Mouse (Mus musculus): ENCODE data around the gene Uvrag.

Gene Uvrag

GRCm38 (mm10) chr7:99140984-99141918, at the start of gene Uvrag:
TSS of gene Uvrag (minus strand) at chr7:99141141.
- in situ Hi-C loops (cut with MboI, MseI), result no loop called here

DNA sequence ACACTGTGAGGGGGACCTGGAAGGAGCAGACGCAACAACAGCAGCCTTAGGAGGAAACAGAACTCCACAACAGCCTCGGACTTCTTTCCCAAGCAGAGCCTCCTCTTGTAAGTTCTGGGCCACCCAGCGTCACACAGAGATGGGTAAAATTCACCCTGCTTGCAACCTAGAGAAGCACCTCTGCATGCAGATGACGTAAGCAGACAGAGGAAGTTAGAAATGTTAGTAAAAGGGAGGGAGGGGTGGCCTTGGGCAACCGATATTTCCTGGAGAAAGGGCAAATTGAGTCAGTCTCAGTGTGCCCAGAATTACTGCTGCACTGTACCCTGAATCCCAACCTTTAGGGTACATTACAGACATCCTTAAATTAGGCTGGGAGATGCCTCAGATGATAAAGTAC, 48.9 kb upstream of the Uvrag start:
- in situ Hi-C loops (cut with MboI, MseI), result no loop called here

DNA sequence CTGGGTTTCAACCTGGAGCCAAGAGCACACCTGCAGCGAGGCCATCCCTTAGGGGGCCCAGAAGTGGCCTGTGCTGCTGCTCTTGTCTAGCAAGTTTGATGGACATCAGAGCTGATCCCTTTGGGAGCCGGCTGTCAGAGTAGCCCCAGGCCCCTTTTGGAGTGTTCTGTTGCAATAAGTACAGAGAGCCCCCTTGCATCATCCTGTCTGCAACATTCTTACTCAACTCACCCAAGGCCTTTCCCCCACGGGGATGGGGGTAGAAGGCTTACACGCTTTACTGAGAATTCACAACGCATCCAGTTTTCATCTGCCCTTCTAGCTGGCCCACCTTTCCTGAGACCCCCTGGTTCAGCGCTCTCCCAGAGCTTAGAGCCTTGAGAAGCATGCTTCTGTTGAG, 47.7 kb upstream of the Uvrag start:
- in situ Hi-C loops (cut with MboI, MseI), result no loop called here

DNA sequence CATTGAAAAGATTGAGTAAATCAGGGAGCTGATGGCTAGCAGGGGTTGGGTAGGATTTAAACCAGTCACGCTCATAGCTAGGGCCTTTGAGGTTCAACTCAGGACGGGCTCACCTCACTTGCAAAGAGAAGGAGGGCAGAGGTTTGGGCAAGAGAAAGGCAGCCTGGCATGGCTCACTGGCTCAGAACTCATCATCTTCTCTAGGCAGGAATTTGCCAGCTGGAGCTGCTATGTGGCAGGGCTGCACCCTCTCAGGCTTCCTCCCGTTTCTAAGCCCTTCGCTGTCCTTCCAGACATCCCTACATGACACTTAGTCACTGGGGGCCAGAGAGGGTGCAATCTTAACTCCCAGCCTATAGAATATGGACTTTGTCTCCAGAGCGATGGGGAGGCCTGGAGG, 46.5 kb upstream of the Uvrag start:
- in situ Hi-C loops (cut with MboI, MseI), result no loop called here

GRCm38 (mm10) chr7:99185405-99185804, 44.5 kb upstream of the Uvrag start:
- in situ Hi-C loops (cut with MboI, MseI), result no loop called here

DNA sequence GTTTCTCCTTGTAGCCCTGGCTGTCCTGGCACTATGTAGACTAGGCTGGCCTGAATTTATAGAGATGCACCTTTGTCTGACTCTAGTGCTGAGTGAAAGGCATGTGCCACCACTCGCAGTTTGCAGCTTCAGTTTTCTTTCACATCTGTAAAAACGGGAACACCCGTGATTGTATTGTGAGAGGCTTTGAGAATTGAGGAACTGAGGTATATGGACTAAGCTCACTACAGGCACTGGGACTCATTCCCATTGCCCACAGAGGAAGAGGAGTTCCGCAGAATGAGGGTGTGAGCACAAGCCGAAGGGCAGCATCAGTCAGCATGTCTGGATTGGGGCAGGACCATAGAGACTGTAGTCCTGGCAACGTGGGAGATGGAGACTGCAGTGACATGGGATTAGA, 42.8 kb upstream of the Uvrag start:
- in situ Hi-C loops (cut with MboI, MseI), result loop anchor here (5.0 kb wide), 1 partner anchor 284 kb away; the partner anchor contains the start of gene Klhl35

DNA sequence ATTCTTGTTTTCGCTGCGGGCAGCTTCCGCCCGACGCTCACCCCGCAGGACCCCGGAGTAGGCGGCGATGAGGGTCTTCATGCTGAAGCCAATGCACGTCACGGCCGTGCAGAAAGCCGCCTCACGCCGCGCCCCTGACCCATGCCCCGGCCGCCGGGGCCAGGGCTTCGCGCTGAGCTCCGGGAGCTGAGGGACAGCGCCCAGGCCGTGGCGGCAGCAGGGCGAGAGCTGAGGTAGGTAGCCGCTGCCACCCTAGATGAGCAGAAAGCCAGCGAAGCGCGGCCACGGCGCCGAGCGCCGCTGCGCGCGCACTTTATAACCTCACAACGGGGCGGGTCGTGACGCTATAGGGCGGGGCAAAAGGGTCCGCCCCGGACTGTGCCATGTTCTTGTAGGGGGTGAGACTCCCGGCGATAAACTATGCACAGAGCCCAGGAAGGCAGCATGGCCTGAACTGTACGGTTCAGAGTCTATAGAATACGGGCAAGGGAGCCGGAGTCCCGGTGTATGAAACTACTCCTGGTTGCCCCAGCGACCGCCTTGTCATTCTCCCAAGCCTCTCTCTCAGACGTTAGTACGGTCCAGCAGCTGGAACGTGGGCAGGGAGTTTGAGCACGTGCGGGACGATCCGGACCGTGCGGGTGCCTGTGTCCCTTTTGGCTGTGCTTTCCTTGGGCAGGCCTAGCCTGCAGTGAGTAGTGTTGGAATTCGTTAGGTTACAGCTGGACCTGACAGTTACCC, 41.7 kb upstream of the Uvrag start, which contains the start of gene Dgat2:
TSS of gene Dgat2 (minus strand) at position 288 of the 741 bp plus-strand sequence.
- in situ Hi-C loops (cut with MboI, MseI), result loop anchor here (5.0 kb wide), 1 partner anchor 285 kb away; the partner anchor contains the start of gene Klhl35

DNA sequence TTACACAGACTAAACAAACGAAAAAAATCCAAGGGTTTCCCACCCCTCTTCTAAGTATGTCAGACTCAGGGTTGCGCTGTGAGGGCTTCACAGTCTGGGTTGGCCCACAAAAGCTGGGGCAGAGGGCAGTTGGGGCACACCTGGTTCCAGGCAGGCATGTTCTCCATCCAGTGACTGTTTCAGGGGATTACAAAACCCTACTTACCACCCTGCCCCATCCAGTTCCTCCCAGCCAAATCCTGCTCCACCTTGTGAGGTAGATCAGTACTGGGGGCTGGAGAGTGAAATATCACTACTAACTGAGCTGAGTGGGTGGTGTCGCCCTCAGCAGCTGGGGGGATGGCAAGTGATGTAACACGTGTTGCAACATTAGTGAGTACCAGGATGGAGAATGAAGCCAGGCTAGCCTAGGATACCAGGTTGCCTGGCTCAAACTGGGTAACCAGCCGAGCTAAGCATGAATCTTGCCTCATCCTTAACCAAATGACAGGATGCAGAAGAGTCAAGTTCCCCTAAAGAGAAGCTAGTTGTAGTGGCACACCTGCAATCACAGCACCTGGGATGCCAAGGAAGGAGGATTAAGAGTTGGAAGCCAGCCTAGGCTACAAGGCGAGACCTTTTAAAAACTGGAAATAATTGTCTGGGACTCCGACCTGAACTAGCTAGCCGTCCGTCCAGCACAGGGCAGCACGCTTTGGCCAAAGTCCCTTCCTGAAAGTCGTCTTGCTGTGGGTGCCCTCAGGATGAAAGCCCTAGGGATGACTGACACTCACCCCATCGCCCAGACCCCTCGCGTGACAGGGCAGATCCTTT, 40.9 kb upstream of the Uvrag start:
- in situ Hi-C loops (cut with MboI, MseI), result loop anchor here (5.0 kb wide), 1 partner anchor 285 kb away; the partner anchor contains the start of gene Klhl35

DNA sequence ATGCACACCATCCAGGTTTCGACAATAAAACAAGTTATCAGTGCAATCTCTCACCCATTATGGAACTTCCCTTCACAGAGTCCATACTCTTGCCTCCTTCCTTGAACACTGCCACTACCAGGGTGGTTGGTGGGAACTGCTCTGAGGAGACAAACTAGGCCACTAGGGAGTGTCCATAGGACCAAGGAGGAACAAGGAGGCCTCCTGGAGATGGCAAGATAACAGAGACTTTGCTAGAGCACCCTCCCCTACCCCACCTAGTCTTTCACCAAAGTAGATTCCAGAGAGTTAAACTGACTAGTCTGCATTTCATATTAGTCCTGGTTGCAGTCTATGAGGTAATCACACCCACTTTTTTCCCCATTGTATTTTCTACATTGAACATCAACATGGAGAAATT, 39.2 kb upstream of the Uvrag start:
- in situ Hi-C loops (cut with MboI, MseI), result loop anchor here (5.0 kb wide), 1 partner anchor 287 kb away; the partner anchor contains the start of gene Klhl35

GRCm38 (mm10) chr7:99179271-99179670, 38.3 kb upstream of the Uvrag start:
- in situ Hi-C loops (cut with MboI, MseI), result no loop called here

DNA sequence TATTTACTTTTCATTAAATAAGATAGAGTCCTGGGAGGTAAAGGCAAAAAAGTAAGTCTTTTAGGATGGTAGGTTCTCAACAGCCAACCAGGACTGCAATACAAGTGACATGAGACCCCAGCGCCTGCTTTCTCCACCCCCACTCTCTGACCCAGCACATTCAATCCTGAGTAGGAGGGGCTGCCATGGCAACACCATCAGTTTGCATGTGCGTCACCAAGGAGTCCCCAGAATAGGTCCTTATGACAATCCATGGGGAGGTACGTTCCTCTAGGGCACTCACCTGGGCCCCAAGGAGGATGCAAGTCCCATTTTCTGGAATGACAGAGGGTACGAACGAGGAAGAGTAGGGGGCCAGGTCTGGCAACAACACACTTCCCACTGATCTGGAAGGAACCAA, 36.4 kb upstream of the Uvrag start:
- in situ Hi-C loops (cut with MboI, MseI), result no loop called here

DNA sequence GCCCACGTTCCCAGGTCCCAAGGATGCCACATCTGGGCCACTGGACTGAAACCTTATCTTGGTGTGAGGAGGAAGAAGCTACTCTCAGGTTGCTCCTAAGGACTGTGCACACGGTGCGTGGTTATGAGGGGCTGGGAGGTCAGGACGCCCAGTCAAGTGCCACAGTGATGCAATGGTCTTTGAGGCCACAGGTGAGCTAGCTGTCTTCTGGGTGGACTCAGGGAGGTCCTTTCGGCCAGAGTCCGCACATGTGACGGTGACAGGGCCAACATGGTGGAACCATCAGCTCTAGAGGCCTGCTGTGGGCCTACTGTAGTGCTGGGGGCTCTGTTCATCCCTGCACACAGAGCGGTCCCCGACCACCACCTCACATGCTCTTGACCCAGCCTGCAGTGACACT, 34.7 kb upstream of the Uvrag start:
- in situ Hi-C loops (cut with MboI, MseI), result no loop called here

DNA sequence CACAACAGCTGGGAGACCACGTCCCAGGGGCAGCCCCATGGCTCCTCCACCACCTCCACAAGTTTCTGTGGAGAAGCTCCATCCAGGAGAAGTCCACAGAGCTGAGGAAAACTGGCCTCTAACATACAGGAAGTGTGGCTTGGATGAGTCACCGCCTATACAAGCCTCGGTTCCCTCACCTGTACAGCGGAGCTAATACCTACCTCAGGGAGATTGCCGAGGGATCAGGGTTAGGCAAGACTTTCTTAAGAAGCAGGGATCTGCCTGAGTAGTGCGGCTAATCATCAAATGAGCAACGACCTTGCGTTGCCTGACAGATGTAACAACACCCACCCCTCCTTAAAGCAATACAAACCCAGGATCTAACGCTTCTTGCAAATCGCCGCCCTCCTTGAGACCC, 34.2 kb upstream of the Uvrag start:
- in situ Hi-C loops (cut with MboI, MseI), result no loop called here

- in situ Hi-C loops (cut with MboI, MseI), result no loop called here
These were observed 33.1 kb upstream of the Uvrag start for GRCm38 (mm10) chr7:99174006-99174405.

DNA sequence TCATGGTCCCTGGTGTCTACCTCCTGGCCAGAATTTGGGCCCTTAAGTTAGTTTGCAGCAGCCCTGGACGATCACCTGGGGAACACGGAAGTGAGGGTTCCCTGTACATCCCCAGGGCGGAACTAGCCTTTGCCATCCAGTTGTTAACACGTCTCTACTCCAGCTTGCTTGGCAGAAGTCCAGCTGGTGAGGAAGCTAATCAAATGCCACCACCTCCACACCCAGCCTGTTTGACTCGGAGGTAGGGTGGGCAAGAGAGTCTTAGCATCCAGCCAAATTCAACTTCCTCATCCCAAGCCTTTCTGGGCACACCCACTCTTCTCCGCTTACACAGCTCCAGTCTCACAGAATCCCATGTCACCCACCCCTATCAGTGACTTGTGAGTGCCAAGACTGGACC, 32.0 kb upstream of the Uvrag start:
- in situ Hi-C loops (cut with MboI, MseI), result no loop called here

DNA sequence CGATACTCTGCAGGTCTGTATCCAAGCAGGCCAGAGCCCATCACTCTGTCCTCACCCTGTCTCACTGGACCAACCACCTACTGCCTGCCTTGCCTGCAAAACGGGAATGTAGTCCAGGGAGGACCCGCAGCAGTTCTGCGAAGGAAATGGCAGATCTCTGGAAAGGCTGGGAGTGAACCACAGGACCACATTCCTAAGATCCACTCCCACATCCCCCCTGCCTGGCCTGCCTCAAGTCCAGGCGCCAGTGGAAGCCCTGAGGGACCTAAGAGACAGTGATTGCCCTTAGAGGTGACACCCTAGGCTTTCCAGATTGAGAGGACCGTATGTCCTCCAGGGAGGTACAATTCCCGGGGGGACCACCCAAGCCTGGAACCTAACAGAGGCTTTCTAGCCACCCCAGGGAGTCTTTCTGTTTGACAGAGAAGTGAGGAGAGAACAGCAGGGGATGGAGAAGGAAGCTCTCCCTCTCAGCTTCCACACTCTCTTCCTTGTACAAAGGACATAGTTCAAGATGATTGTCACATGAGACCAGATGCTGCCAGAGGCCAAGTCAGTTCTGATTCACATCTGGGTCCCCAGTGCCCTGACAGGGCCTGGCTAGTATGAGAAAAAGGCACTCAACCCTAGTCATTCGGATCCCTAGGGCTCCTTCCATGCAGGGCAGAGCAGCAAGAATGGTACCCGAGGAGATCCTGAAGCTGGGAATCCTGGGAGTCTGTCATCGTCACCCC, 31.0 kb upstream of the Uvrag start:
- in situ Hi-C loops (cut with MboI, MseI), result no loop called here

DNA sequence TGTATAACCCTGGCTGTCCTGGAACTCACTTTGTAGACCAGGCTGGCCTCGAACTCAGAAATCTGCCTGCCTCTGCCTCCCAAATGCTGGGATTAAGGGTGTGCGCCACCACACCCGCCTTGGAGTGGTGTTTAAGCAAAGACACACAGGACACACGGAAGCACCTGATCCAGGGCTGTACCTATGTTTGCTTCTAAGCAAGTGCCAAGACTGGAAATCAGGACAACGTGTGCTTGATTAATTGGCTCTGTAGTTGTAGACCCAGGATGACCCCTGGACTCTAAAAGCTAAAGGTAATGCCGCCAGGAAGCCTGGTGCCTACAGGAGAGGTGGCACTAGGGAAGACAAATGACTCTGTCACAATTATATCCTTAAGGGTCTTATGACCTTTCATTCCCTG, 29.6 kb upstream of the Uvrag start:
- in situ Hi-C loops (cut with MboI, MseI), result no loop called here

GRCm38 (mm10) chr7:99169717-99170403, 28.9 kb upstream of the Uvrag start:
- in situ Hi-C loops (cut with MboI, MseI), result no loop called here

- in situ Hi-C loops (cut with MboI, MseI), result no loop called here
These were observed 27.8 kb upstream of the Uvrag start for GRCm38 (mm10) chr7:99168756-99169155.

DNA sequence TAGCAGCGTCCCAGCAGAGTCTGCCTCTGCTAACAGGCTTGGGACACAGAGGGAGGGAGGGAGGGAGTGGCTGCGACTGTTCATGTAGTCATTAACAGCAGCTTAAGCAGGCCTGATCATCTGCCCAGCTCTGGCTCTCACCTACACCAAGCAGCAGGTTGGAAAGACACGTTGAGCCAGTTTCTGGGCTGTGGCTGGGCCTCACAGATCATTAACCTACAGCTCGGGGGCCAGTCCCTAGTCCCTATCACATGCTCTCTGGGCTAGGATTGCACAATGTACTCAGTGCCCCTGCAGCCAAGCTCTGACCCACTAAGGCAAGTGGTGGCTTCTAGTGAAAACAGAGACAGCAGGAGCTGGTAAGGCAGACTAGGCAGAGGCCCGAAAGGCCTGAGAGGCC, 27.0 kb upstream of the Uvrag start:
- in situ Hi-C loops (cut with MboI, MseI), result no loop called here

Measured in T-helper 2 cell (primary cell).